Mouse (Mus musculus) gastrocnemius, adult 18-20 months (tissue): ENCODE measurements around the gene Gaa. TPM values are rescaled to one million over a fixed set of nuclear protein-coding genes. Genes with fewer than 3 reads are reported as not detected.
"Not testable (repeated sequence)": the region's sequence is repeated elsewhere in the genome, so short reads cannot be mapped to it uniquely, and the experiment has no call there.

Experiments
- DNase-seq: peaks from one replicate; pipeline ENCODE4 v3.0.0; 2021; ENCODE audit warnings: low spot score
- long read RNA-seq, 2 experiments: library from polyadenylated mRNA; stranded (forward); transcript quantifications; one replicate each; pipeline ENCODE4 v2.0.0; 2021
- total RNA-seq, 2 experiments: library from RNA; stranded (reverse); gene quantifications; 2 replicates each; pipeline ENCODE4 v1.2.3; 2021

Gaa gene
- 100 to 1,000 TPM; 174 to 191 TPM for total RNA-seq
- long read RNA-seq, experiment 1, transcript Gaa-201 (20 exons, 3,363 nt), result minor isoform, 47 of 596 reads
- long read RNA-seq, experiment 1, transcript Gaa-203 (20 exons, 3,633 nt), result major isoform, 477 of 596 reads
- long read RNA-seq, experiment 1, partial matches to known transcripts, result 52 of 596 reads
- long read RNA-seq, experiment 1, other reads (novel, unspliced or antisense), result 20 of 596 reads
- long read RNA-seq, experiment 2, transcript Gaa-201 (20 exons, 3,363 nt), result minor isoform, 39 of 562 reads
- long read RNA-seq, experiment 2, transcript Gaa-203 (20 exons, 3,633 nt), result major isoform, 412 of 562 reads
- long read RNA-seq, experiment 2, partial matches to known transcripts, result 85 of 562 reads
- long read RNA-seq, experiment 2, other reads (novel, unspliced or antisense), result 26 of 562 reads

GRCm38 (mm10) chr11:119267768-119268556 lies at the start of gene Gaa:
Gene Gaa (plus strand): TSS chr11:119267887.
- peak; percentile 97 for DNase-seq

- DNase-seq, result peak; percentile 86
These were observed 47.7 kb upstream of the Gaa start for GRCm38 (mm10) chr11:119219816-119220465.

DNA sequence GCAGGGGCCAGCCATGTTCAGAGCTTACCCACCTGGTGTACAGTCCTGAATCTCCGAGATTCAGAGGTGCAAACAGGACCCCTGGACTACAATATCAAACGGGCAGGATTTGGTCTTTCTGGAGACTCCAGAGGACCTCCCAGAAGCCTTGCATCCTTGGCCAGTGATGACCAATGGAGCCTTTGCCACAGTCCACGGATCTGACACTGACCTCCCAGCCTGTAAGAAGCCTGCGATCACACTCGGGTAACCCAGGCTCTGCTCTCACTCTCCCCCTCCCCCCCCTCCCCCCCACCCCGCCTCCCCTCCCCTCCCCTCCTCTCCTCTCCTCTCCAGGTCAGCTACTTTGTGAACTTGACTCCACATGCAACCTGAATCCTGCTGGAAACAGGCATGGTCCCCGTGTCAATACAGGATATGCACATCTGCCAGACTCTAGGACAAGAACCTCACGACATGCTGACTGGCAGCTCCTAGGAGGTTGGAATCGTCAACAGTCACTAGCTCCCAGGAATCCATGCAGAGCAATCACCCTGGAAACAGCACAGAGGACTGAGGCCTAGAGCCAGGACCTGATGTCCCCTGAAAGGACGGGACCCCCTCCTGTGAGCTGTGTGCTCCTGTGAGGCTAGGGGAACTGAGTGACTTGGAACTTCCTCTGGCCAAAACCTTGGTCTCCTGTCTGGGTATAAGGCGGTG lies 45.7 kb upstream of the Gaa start:
- peak; percentile 69 for DNase-seq

- DNase-seq, result no peak
These were observed 44.4 kb upstream of the Gaa start for GRCm38 (mm10) chr11:119223124-119223890.

DNA sequence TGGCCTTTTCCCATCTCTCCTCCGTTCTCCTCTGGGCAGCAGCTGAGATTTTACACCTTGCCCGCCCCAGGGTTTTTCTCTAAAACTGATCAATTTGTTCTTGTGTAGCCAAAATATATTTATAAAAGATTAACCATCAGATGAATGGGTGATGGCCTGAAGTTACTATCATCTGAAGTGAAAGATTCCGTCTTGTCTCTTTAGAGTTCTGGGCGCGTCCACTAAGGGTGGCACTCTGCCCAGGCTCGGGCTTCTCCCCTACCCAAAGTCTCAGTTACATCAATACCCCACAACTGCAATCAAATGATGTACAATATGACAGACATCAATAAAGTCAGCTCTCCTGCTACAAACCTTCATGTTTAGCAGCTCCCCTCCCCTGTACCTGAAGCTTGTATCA lies 42.8 kb upstream of the Gaa start:
- no peak for DNase-seq

DNA sequence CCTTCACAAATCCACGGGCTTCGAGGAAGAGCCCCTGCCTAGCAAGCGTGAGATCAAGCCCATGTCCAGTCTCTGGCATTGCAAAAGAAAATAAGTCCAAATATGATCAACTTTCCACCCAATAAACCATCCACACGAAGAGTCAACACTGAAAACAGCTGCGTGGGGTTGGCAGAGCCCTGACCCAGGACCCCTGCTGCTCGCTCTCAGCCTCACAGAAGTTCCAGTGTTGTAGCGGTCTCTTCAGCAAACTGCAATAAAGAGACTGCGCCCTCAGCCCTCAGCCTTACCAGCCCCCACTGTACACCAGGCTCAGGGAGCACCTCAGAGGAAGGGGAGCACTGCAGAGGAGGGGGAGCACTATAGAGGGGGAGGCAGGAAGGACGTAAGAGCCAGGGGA lies 42.1 kb upstream of the Gaa start:
- DNase-seq, result no peak

GRCm38 (mm10) chr11:119227591-119227990 lies 40.1 kb upstream of the Gaa start:
- DNase-seq, result no peak

- DNase-seq, result peak; percentile 53
These were observed 39.5 kb upstream of the Gaa start, which contains the start of the genes Tbc1d16 and Ccdc40 for GRCm38 (mm10) chr11:119228091-119228781. Gene Tbc1d16 (minus strand): TSS chr11:119228499. Gene Ccdc40 (plus strand): TSS chr11:119228572.

DNA sequence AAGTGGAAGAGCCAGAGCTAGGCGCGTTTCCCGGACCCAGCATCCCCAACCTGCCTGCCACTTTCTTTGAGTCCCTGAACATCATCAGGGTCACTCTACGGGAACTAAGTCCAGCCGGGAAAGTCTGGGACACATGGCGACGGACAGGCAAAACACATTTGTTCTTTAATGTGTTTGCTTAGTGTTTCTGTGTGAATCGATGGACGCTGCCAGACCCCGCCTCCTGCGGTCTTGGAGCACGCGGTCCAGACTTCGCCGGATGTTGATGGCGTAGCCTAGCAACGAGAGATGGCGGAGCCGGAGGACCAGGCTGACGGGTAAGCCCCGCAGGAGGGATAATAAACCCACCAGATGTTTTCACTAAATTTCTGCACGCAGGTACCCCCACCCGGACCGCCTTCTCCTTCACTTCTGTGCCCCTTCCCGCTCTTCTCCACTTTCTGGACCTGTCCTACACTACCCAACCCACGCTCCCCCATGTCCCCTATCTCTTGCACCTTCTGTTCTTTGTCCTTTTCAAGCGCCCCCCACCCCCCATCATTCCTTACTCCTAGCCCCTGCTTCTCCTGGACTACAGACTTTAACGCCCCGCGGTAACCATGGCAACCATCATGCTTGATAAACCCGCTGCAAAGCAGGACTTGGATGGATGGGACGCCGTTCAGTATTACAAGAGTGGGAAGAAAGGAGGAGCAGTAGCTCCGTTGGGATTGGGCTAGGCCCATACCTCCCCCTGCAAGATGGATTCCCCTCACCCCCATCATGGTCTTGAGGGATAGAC lies 38.7 kb upstream of the Gaa start:
- peak; percentile 72 for DNase-seq

DNA sequence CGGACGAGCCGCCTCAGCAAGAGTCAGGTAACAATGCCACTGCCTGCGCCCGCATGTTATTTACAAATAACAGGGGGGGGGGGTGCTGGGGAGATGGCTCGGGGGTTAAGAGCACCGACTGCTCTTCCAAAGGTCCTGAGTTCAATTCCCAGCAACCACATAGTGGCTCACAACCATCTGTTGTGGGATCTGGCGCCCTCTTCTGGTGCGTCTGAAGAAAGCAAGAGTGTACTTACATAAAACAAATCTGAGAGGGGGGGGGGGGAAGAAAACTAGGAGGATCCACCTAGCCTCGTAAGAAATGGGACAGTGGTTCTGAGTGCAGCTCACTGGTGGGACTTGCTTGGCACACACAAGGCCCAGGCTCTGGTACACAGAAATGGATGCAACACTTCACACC lies 32.9 kb upstream of the Gaa start:
- no peak for DNase-seq

GRCm38 (mm10) chr11:119235596-119235995 lies 32.1 kb upstream of the Gaa start:
- peak; percentile 51 for DNase-seq

GRCm38 (mm10) chr11:119236354-119236753 lies 31.3 kb upstream of the Gaa start:
- no peak for DNase-seq

- no peak for DNase-seq
These were observed 30.7 kb upstream of the Gaa start for GRCm38 (mm10) chr11:119237007-119237406.

DNA sequence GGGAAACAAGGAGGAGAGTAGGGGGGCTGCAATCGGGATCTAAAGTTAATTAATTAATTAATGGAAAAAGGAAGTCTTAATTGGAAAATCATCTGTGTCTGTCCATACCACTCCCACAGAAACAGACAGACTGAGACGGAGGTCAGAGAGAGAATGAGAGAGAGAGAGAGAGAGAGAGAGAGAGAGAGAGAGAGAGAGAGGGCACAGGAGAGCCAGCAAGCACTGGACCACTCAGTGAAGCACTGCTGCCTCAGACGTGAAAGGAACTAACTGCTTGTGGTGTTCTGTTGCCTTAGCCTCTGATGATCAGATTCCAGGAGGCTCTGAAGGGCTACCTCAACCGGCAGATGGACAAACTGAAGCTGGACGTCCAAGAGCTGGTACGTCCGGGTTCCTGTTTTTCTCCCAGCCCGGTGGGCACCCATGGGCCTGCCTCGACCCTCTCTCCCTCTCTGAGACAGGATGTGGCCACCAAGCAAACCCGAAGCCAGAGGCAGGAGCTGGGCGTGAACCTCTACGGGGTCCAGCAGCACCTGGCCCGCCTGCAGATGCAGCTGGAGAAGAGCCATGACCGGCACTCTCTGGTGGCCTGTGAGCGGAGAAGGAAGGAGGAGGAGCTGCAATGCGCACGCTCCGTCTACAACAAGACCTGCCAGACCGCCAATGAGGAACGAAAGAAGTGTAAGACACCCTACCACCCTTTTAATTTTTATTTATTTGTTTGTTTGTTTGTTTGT lies 30.0 kb upstream of the Gaa start:
- DNase-seq, result no peak

GRCm38 (mm10) chr11:119238305-119238721 lies 29.4 kb upstream of the Gaa start:
- DNase-seq, result peak; percentile 33

DNA sequence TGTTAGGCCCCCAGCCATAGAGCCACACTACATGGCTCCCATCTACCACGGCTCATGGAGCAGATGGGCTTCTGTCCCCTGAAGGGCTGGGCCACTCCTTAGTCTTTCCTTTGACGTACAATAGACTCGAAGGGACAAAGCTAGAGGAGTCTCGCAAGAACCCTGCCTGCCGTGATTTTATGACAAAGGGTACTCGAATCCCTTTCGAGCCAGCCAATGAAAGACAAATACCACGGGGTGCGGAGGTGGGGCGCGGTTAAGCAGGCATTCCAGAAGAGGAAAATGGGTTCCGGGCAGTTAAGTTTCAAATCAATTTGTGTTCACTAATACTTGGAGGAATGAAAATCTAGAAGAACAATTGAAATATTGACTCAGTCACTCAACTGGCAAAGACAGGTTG lies 28.2 kb upstream of the Gaa start:
- DNase-seq, result no peak

DNA sequence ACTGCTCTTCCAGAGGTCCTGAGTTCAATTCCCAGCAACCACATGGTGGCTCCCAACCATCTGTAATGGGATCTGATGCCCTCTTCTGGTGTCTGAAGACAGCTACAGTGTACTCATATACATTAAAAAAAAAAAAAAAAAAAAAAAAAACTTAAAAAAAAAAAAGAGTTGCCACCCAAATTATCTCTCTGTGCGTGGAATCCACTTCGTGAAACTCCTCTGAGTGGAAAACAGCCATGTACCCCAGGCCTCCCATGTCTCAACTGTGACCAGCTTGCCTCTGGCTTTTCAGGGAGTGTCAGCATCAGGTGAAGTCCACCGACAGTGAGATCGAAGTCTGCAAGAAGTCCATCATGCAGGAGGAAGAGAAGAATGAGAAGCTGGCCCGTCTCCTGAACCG lies 22.1 kb upstream of the Gaa start:
- DNase-seq, result not testable (repeated sequence)

DNA sequence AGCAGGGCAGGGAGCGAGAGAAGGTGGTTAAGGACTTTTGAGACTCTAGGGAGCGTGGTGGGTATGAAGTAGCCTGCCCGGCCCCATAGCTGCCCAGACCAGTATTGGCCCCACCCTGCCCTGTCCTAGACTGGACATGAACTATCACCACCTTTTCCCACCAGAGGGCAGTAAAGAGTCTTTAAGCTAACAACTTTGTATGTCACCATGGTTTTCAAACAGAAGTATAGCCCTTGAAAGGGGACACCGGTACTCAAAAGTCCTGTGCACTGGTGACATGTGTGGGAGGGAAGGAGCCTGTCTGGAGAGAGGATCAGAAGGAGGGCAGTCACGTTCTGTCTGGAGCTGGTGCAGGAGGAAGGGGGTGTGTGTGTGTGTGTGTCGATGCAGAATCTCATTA lies 18.7 kb upstream of the Gaa start:
- peak; percentile 77 for DNase-seq
